Comparison of ENCODE assay signal across 7 mouse cellular contexts in the genomic region with DNA sequence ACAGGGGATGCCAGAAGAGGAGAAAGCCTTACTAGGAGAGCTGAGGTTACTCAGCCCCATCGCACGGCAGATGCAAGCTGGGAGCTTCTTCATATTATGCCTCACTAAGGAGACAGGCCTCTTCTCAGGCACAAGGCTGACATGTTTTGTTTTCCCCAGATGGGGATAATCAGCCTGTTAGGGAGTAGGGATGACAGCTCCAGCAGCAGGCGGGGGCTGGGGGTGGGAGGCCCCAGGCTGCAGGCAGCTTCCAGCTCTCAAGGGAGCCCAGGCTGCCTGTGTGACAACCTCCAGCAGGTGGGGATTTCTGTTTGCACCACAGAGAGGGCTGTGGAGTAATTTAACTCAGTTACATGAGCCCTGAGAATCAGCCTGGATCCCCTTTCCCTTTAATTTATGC. TPM values are rescaled to one million over a fixed set of nuclear protein-coding genes. Genes with fewer than 3 reads are reported as not detected.
DNase-seq lines count a peak whose midpoint lies in the region.

No protein-coding gene starts in this region.

- intact Hi-C loops in heart, postnatal 10 days (cut with DNase I), result no loop called here
- intact Hi-C loops in left cerebral cortex, postnatal 14 days (cut with DNase I), result no loop called here

- peak; percentile 49 for DNase-seq in urinary bladder, postnatal 14 days (ENCODE audit: low spot score)
- no peak for DNase-seq in urinary bladder, postnatal 10 days (ENCODE audit: low spot score)
- peak; percentile 68 to 73 for DNase-seq in heart, postnatal 10 days
- DNase-seq in left cerebral cortex, postnatal 14 days (ENCODE audit: low spot score in 2 of 2), result peak; percentile 33 to 67
- DNase-seq in right cerebral cortex, postnatal 10 days (ENCODE audit: low spot score in 2 of 2), result peak; percentile 50 to 65
- DNase-seq in adrenal gland, adult 2 months, result no peak
- no peak for DNase-seq in cerebellum, postnatal 10 days

RNA-seq across cellular contexts. Expression of a gene that starts 17.4 kb away (rescaled TPM):
- 1 to 10 TPM; 7.7 to 8.3 TPM for total RNA-seq in heart, postnatal 10 days (2021)
- 100 to 1,000 TPM; 113 to 126 TPM for total RNA-seq in left cerebral cortex, postnatal 14 days (2021)
- total RNA-seq in adrenal gland, adult 2 months (2021), result 10 to 100 TPM; 24.4 to 40.6 TPM
- polyA plus RNA-seq in adrenal gland, adult 2 months (2012; rRNA removed), result 25.6 and 25.9 TPM in 2 replicates

RNA-seq across cellular contexts. Expression of a gene that starts 58.3 kb away (rescaled TPM):
- total RNA-seq in heart, postnatal 10 days (2021), result not detected
- total RNA-seq in left cerebral cortex, postnatal 14 days (2021), result not detected
- not detected for total RNA-seq in adrenal gland, adult 2 months (2021)
- polyA plus RNA-seq in adrenal gland, adult 2 months (2012; rRNA removed), result not detected in 2 replicates

Comparison
In these comparisons a context has a peak if more than half of its experiments do, and no peak if none do; other contexts are left out.
1. DNase-seq: peak in urinary bladder, postnatal 14 days (single experiment), heart, postnatal 10 days (2 of 2), left cerebral cortex, postnatal 14 days (2 of 2) and right cerebral cortex, postnatal 10 days (2 of 2); none in urinary bladder, postnatal 10 days (single experiment), adrenal gland, adult 2 months (single experiment) and cerebellum, postnatal 10 days (0 of 2).